Mouse (Mus musculus) heart, postnatal 36 days (tissue): ENCODE data around the gene Eif2ak4. TPM values are rescaled to one million over a fixed set of nuclear protein-coding genes. Genes with fewer than 3 reads are reported as not detected.

ENCODE experiments used
- DNase-seq, 2 experiments: peaks; one replicate each; pipeline ENCODE4 v3.0.0; 2021 to 2022
- intact Hi-C: fragments of 180-260 bp; cut with DNase I; formaldehyde crosslinking; loops from one replicate; pipeline ENCODE4 v1.15.1; 2025
- total RNA-seq, 2 experiments: library from RNA; stranded (reverse); gene quantifications; 2 replicates each; pipeline ENCODE4 v1.2.3; 2021

The Eif2ak4 gene
- total RNA-seq, 2 experiments from 2014 or later, result 4.8 to 6.5 TPM

- DNase-seq, result no peak
- intact Hi-C loops, result no loop called here
These were observed 69.2 kb downstream of the Eif2ak4 start for GRCm38 (mm10) chr2:118457463-118458261.

DNA sequence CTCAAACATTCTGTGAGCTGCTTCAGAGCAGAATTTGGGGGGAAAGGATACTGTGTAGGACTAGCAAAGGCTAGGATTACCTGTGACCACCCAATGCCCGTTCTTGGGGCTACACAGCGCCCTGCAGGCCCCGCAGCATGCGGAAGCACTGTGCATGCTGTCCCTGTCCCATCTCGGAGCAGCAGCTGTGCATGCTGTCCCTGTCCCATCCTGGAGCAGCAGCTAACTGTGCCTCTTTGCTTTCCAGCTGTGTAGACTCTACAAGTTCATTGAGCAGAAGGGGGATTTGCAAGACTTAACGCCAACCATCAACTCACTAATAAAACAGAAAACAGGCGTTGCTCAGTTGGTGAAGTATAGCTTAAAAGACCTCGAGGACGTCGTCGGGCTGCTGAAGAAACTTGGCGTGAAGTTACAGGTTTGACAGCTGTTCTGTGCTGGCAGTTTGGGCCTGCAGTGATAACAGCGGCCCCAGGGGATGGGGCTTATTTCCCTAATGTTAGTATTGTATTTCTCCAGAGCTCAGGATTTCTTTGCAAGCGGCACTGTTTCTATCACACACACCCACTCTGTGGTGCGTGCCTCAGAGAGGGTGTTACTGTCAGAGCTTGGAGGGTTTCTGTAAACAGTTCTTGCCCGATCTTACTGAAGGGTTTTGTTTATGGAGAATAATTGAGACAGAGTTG is 73.2 kb downstream of the Eif2ak4 start:
- DNase-seq, result no peak
- intact Hi-C loops, result no loop called here

DNA sequence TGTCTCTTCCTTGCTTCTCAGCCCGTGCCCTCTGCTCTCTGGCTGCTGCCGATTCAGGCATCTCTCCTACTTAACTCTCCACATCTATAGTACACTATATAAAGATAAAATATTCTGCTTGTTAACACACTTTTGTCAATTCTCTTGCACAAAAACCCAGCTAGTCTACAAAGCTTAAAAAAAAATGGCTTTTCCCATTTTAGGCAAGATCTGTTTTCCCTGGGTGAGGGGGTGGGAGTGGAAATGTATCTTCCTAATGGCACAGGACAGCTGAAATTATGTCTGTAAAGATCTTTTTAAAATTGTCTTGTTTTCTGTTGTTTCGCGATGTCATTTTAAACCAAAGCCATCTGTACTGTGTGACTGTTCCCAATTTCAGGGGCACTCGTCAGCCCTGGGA is 75.1 kb downstream of the Eif2ak4 start:
- DNase-seq, result no peak
- intact Hi-C loops, result no loop called here

- intact Hi-C loops, result no loop called here
These were observed 76.0 kb downstream of the Eif2ak4 start for GRCm38 (mm10) chr2:118464450-118464849.

DNA sequence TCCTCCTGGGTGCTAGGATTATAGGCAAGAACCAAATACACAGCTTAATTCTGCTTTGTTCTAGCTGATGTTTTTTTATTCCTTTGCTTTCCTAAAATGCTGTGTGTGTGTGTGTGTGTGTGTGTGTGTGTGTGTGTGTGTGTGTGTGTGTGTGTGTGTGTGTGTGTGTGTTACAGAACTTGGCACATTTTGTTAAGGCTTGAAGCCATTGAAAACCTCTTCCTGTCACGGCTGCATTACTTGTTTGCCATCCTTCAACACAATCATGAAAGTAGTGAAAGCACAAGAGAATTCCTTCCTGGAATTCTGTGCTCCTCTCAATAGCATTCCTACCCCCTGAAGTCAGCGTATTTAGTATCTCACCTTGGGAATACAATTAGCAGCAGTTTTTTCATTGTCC is 77.5 kb downstream of the Eif2ak4 start:
- intact Hi-C loops, result no loop called here
- DNase-seq, result no peak

More at GRCm38 (mm10) chr2:118464450-118464849, 76.0 kb downstream of the Eif2ak4 start:
- DNase-seq, result no peak

DNA sequence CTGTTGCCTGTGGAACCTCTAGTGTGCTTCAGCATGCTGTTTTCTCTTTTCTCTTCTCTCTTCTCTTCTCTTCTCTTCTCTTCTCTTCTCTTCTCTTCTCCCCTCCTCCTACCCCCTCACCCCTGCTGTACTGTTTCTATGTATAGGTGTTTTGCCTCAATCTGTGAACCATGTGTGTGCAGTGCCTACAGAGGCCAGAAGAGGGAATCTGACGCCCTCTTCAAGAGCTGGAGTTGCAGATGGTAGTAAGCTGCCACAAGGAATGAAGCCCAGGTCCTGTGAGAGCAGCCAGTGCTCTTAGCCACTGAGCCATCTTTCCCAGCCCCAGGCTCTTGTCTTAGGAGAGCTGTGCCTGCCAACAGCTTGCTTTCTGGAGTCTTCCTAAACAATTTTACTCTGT is 78.2 kb downstream of the Eif2ak4 start:
- no peak for DNase-seq
- intact Hi-C loops, result no loop called here

- intact Hi-C loops, result no loop called here
- no peak for DNase-seq
These were observed 79.9 kb downstream of the Eif2ak4 start for GRCm38 (mm10) chr2:118468354-118468753.

- DNase-seq, result no peak
- intact Hi-C loops, result loop anchor here (5.0 kb wide), 1 partner anchor 217 kb away; no protein-coding TSS in a partner anchor
These were observed 90.6 kb downstream of the Eif2ak4 start for GRCm38 (mm10) chr2:118478833-118479549.

DNA sequence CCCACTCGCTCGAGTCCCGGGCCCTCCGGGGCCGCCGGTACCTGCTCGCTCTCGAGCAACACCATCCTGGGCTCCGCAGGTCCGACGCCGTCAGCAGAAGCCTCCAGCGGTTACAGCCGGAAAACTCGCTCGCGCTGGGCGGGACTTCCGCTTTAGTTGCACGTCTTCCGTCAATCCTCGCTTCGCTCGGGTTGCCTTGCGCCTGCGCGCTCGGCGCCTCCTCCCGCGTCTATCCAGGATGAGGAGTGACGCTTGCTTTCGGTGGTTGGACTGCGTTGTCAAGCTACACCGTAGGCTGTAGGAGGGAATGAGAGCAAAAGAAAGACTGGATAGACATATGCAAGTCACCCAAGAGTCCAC is 91.1 kb downstream of the Eif2ak4 start, which contains the start of gene Srp14:
Gene Srp14, minus strand, starts transcription at position 162 of the 360 bp plus-strand sequence.
- intact Hi-C loops, result loop anchor here (5.0 kb wide), 1 partner anchor 217 kb away; no protein-coding TSS in a partner anchor

DNA sequence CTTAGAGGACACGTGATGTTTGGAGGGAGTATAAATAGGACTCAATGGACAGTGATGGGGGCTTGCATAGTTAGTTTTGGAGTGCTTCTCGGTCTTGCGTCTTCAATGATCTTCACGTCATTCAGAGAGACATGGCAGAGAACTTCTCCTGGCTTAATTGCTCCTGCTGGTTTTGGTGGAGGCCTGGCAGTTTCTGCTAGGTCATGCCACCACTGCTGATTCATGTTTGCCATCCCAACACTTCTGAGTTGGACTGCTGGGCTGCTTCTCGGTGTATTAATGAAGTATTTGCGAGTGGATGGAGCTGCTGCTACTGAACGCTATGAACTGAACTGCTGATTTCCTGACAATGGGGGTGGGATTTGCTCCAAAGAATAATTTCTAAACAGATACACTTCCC is 92.5 kb downstream of the Eif2ak4 start:
- no peak for DNase-seq
- intact Hi-C loops, result no loop called here

More for the DNA sequence above, 91.1 kb downstream of the Eif2ak4 start, which contains the start of gene Srp14:
- DNase-seq, result peak; percentile 91

- no peak for DNase-seq
- intact Hi-C loops, result no loop called here
These were observed 94.6 kb downstream of the Eif2ak4 start for GRCm38 (mm10) chr2:118483032-118483431.

GRCm38 (mm10) chr2:118484386-118484898 is 96.0 kb downstream of the Eif2ak4 start:
- intact Hi-C loops, result no loop called here
- DNase-seq, result no peak

DNA sequence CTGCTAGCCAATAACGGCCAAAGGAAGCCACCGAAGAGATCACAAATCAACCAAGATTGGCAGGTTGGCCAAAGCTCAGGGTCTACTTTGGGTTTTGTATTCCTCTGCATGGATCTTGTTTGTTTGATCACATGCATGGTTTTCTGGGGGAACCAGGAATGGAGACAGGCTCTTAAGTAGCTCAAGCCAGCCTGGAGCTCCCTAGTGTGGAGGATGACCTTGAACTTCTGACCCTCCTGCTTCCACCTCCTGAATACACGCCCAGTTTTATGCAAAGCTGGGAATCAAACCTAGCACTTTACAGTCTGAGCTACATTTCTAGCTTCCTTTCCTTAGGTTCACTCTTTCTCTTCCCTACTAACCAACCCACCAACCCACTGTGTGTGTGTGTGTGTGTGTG is 97.0 kb downstream of the Eif2ak4 start:
- no peak for DNase-seq
- intact Hi-C loops, result loop anchor here (5.0 kb wide), 2 partner anchors 62 to 397 kb away; partner anchors contain the start of gene Bmf

- peak; percentile 85 to 93 for DNase-seq
- intact Hi-C loops, result loop anchor here (1.0 to 5.0 kb wide), 4 partner anchors 60 to 395 kb away; partner anchors contain the start of gene Bmf
These were observed 98.5 kb downstream of the Eif2ak4 start for GRCm38 (mm10) chr2:118486933-118487332.

GRCm38 (mm10) chr2:118487806-118488205 is 99.4 kb downstream of the Eif2ak4 start:
- peak in 1 of 2 experiments; percentile 52 for DNase-seq
- intact Hi-C loops, result loop anchor here (1.0 to 5.0 kb wide), 4 partner anchors 59 to 394 kb away; partner anchors contain the start of gene Bmf

- intact Hi-C loops, result loop anchor here (2.0 kb wide), 1 partner anchor 20 kb away; no protein-coding TSS in a partner anchor
- DNase-seq, result peak; percentile 77 to 79
These were observed 102.0 kb downstream of the Eif2ak4 start for GRCm38 (mm10) chr2:118490241-118491091.

- intact Hi-C loops, result loop anchor here (2.0 kb wide), 1 partner anchor 19 kb away; no protein-coding TSS in a partner anchor
- no peak for DNase-seq
These were observed 102.9 kb downstream of the Eif2ak4 start for GRCm38 (mm10) chr2:118491281-118491731.

- intact Hi-C loops, result loop anchor here (2.0 kb wide), 1 partner anchor 19 kb away; no protein-coding TSS in a partner anchor
- DNase-seq, result no peak
These were observed 103.5 kb downstream of the Eif2ak4 start for GRCm38 (mm10) chr2:118491741-118492395.

DNA sequence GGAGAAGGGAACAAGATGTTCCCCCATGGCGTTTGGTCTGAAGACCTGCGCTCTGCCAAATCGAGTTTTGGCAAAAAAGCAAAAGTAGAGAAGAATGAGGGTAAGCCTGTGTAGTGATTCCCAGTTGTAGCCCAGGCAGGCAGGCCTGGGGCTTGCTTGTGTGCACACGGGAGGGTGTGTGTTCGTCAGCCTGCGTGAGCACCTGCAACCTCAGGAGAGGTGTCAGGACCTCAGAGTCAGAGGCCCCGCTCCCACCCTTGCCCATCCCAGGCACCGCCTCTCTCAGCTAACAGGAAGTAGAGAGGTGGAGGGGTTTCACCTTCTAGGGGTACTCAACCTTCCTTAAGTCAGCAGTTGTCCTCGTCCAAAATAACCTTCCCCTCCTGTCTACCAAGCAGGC is 106.6 kb downstream of the Eif2ak4 start:
- intact Hi-C loops, result no loop called here
- DNase-seq, result no peak
